Mouse (Mus musculus): ENCODE measurements around the gene Gm17087.

The Gm17087 gene

DNA sequence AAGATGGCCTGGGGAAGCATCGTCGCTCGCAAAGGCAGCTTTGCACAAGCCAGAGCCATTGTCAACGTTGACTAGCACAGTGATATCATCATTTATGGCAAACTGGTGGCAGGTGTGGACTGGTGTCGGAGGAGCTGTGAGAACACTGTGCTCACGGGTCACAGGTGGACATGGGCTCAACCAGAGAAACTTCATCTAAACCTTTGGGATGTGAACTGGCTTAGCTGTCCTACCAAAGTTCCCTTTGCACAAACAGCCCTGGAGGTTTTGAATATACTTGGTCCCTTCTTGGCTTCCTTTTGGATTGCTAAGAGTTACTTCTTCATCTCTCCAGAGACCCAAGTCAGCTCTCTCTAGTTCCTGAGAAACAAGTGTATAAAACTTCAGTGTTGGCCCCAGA is at the start of gene Gm17087:
TSS of gene Gm17087 (minus strand) at position 101 of the 400 bp plus-strand sequence.
- DNase-seq (ENCODE audit: low read depth, low spot score), result no peak

DNA sequence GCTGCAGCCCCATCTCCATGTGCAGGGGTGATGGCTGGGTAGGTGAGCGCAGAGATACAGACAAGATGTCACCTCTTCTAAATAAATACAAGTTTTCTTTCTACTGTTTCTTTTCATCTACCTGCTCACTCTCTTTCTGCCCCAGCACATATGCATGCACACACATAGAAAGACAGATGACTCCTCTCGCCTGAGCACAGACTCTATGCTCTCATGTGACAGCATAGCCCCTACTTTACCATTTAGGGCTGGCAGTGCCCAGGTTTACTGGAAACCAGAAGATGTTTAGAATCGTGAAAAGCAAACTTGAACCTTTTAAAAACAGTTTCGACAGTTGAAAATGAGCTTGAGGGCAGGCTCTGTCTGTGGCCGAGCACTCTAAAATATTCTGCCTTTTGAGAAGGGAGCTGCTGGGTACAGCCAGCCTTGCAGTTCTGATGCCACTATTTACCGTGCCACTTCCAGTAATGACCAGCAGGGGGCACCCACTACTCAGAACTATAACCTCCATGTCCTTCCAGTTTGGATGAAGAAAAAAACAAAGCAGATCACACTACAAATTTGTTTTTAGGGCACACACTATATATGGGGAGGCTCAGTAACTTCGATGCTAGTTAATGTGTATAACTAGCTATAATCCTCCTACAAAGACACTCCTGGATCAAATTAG is 47.3 kb upstream of the Gm17087 start:
- peak; percentile 30 for DNase-seq (ENCODE audit: low read depth, low spot score)

DNA sequence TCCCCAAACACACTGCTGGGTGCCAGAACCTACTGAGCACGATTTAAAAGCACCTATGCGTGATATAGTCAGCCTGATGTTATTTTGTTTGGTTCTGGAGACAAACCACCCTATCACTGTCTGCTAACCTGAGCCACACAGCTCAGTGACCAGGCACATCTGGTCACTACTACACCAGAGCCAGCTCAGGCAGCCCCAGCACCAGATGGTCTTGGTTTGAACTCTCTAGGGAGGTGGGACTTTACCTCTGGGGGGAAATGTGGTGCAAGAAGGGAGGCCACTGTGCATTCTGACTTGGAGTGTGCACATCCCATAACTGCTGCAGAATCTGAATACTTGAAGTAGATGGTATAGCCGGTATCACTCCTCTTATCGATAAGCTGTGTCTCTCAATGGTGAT is 45.2 kb upstream of the Gm17087 start:
- no peak for DNase-seq (ENCODE audit: low read depth, low spot score)

DNA sequence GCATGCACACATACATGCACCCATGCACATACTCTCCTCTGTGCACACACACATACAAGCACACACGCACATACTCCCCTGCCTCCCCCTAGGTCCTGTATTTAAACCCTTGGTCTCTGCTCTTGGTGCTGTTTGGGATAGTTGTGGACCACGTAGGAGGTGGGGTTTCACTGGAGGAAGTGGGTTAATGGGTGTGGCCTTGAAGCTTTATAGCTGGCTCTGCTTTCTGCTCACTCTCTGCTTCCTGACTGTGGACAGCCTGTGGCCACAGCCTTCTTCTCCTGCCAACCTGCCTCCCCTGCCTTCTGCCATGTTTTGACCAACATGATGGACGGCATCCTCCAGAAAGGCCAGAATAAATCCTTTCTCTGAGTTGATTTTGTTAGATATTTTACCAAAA is 39.9 kb upstream of the Gm17087 start:
- DNase-seq (ENCODE audit: low read depth, low spot score), result no peak

DNA sequence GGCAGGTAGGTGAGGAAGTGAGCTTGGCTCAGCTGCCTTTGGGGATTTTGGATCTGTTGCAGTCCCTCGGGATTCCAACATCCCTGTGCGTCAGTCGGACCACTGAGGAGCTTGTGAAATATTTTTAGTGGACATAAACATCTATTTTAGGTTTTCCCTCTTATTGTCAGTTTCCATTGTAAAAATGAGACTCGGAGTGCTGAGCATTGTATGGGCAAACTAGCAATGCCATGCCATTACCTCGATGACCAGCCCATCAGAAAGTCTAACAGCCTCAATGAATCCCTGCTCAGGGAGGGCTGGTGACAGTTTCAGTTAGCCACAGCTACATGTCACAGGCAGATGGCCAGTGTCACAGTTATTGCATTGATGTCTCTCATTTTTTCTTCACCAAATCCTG is 39.2 kb upstream of the Gm17087 start:
- DNase-seq (ENCODE audit: low read depth, low spot score), result no peak

DNA sequence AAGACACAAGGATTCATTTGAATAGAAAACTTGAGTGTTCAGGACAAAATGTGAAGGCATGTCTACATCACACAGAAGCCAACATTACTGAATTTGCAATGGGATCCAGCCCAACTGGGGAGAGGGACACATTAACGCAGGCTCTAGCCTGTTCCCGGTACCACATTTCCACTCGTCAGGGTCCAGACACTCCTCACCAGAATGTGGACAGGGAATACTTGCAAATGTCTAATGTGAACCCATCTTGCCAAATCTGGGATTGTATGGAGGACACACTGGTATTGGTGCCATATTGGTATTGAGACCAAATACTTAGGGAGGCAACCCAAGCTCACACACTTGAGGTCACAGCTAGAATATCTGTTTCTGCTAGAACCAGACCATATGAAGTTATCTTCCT is 36.2 kb upstream of the Gm17087 start:
- no peak for DNase-seq (ENCODE audit: low read depth, low spot score)

DNA sequence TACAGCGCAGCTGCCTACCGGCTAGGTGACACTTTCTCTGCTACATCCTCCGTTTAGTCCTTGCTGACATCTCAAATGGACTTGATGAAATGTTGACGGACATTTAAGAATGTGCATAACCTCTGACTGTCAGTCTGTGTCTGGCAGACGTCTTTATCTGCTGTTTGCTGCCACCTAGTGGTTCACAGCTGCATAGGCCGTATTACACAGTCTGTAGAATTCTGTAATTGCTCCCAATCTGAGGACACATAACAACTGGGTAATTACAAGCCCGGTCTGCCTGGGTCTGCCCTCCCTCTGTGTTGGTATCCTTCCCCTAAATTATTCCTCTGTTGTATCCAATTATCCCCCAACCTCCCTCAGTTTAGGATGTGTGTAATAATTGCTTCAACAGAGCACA is 31.0 kb upstream of the Gm17087 start:
- peak; percentile 16 for DNase-seq (ENCODE audit: low read depth, low spot score)

DNA sequence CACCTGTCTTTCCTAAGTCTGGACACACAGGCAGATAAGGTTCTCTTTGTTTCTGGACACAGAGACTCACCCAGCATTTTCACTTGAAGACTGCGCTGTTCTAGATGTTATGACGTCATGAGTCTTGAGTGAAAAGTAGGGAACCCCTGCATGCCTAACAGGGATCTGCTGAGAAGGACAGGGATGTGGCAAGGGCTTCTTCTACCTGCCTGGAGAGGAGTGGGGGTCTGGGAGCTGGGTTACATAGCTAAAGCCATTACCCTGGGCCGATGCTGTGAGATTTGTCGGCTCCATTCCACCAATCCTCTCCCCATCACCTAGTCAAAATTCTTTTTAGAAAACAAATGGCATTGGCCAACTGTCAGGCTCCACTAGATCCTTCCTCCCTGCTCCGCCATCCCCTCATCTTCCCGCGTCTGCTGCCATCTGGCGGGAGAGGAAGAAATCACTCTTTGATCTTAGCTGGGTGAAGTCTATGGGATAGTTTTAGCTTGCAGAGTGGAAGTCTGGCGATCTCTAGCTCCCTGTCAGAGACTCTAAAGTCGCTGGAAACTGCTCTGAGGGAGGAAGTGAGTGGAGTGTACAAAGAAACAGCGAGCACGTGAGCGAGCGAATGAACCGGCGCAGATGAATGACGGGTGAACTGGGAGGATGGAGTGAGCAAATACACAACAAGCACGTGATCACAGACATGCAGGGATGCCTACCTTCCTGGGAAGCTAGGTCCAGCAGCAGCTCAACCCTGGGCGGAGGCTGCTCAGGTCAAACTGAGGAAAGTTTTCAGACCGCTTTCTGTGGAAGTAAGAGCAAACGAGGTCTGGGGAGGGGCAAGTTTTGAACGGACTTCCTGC is 25.9 kb upstream of the Gm17087 start:
- no peak for DNase-seq (ENCODE audit: low read depth, low spot score)

DNA sequence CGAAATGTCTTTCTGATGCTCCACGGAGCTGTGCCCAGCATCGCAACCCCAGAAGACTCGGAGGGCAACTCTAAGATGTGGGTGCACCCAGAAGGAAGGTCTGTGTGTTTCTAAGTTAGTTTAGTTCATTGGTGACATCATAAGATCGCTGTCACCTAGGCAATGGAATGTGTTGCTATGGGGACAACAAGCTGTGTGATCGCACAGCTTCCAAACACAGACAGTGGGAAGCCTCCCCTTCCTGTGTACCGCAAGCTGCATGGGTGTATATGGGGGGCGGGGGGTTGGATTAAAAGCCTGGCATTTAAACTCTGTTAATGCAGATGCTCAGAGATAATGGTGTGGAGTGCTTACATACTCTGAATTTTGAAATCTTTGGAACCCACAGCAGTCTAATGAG is 14.8 kb upstream of the Gm17087 start:
- no peak for DNase-seq (ENCODE audit: low read depth, low spot score)

DNA sequence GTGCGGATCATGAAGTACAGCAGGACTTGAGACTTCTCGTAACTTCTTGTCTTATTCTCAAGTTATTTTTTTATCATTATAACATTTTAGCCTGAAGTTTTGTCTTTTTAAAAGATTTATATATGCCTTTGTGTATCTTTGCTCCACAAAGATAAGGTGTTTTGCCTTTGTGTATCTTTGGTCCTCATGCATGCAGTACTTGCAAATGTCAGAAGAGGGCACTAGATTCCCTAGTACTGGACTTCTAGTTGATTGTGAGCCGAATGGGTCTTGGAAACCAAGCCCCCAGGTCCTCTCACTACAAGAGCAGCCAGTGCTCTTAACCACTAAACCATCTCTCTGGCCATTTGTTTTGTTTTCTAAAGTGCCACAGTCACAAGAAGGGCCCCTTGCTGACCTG is 13.6 kb upstream of the Gm17087 start:
- DNase-seq (ENCODE audit: low read depth, low spot score), result no peak

DNA sequence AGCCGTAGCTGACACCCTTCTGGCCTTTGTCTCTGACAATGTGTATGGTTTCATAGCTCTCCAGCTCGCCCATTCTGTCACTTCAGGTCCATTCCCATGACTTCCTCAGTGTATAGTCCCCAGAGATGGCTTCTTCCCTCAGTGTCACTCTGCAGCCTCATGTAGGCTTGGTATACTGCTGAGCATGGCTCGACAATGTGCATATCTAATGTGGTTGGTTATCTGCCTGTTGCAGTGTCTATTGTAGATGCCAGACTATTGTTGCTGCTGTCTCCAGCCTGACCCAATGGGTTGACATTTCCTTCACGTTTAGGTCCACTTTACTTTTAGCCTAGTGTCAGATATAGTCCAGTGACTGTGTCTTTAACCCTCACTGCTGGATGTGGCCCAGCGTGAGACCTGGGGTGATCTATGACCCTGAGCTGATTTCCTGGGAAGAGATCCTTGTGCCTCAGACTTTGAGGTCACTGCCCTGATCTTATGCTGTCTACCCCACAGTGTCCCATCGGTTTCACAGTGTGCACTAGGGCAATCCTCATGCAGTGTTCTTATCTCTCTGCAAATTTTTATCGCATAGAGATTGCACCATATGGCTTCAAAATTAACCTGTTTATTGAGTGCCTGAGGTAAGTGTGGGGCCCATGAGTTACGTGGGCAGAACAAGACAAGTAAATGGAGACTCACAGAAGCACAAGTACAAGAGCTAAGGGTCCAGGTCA is 7.0 kb upstream of the Gm17087 start:
- DNase-seq (ENCODE audit: low read depth, low spot score), result no peak

DNA sequence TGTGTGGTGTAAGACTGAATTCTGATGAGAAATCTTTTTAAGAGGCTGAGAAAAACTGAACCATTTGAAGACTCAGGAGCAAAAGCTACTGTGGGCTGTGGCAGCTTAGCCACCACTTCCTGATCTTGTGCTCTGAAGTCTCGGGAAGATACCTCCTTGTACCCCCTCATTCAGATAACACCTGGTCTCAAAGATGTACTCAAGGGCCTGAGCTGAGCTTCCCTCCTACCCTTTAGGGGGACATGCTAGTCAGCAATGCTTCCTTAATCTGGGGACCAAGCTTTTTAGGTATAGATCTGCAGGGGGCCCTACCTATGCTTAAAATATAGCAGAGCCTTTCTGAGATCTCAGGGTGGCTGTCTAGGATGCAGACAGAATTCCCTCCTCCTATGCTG is 3.9 kb downstream of the Gm17087 start:
- DNase-seq (ENCODE audit: low read depth, low spot score), result no peak

DNA sequence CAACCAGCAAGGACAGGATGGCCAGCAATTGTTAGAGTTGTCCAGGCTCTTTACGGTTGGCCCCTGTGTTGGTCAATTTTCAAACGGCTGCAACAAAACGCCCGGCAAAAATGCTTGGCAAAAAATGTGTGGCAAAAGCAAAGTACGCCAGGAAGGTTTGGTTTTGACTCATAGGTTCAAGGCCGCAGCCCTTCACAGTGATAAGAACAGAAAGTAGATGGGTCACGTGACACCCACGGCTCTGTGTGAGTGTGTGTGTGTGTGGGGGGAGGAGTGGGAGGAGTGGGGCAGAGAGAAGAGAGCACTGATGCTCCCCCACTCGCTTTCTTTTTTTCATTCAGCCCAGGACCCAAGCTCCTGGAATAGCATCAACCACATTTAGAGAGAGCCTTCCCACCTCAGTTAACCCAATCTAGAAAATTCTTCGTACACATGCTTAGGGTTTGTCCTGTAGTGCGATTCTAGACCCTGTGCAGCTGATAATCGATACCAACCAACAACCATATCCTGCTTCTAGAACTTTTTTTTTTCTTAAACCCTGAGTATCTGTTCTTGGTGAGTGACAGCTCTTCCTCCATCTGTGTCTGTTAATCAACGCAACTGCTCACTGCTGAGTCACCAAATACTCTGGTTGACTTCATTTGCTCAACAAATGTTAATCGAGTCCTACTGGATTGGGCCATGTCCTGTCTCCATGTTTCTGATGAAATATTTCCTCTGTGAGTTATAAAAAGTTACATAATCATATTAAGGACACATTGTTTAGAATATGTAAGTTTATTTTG is 4.5 kb downstream of the Gm17087 start:
- no peak for DNase-seq (ENCODE audit: low read depth, low spot score)

DNA sequence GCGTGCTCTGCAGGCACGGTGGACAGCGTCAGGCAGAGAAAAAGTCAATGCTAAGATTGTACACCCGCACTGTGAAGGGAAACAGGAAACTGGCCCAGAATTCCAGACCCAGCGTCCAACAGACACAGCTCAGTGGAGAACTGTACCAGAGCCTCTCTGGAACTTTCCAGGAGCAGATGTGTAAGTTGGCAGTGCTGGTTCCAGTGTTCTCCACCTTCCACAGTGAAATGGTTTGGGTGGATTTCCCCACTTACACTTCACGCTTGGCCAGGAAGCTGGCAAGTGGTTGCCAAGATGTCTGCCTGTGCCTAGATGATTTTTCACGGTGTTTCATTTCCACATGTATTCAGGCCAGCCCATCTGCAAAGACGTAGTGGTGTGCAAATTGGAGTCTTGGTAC is 8.8 kb downstream of the Gm17087 start:
- DNase-seq (ENCODE audit: low read depth, low spot score), result no peak

DNA sequence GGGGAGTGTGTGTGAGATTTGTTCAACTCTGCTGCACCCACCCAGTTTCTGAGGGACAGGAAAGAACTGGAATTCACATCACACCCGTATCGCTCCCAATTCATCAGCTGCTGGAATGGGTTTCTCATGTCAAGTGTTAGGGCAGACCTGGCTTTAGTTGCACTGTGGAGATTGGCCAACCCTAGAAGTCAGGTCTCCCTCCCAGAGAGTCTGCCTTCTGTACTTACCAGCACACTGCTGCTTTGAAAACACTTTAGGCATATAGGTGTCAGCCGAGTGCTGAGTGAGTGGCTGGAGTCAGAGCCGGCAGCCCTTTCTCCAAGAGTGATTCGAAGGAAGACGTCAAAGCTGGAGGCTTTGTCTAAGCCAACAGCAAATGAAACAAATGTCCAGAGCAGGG is 10.5 kb downstream of the Gm17087 start:
- DNase-seq (ENCODE audit: low read depth, low spot score), result no peak

DNA sequence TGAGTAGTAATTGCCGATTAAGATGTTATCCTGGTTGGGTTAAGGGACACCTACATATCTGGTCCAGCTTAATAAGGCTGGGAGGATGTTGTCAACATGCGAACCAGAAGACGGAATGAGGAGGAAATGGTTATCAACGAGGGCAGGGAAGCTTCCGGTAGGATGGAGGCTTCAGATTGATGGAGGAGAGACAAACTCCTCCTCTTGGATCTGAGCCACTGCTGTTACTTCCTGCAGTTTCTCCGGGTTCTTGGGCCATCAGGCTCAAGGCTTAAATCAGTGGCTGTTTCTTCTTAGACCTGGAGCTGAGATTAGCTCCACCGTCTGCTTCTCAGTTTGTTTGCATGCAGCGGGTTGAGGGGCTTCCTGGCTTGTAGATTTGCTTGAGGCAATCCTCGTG is 11.0 kb downstream of the Gm17087 start:
- DNase-seq (ENCODE audit: low read depth, low spot score), result no peak

DNA sequence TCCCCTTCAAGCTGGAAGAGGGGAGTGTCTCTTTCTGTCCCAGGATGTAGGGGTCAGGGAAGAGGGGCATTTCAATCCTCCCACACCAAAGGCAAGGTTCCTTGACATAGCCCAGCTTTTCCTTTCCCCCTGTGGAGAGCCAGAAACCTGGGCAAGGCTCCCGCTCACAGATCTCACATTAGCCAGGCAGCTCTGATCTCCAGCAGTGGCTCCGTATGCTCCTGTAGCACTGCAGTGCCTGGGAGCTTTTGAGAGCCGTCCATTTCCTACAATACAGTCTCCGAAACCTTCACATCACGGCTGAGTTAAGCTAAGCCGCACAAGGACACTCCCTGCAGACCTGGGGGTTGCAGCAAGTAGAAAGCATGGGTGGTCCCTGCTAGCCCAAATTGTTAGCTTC is 12.5 kb downstream of the Gm17087 start:
- DNase-seq (ENCODE audit: low read depth, low spot score), result no peak

DNA sequence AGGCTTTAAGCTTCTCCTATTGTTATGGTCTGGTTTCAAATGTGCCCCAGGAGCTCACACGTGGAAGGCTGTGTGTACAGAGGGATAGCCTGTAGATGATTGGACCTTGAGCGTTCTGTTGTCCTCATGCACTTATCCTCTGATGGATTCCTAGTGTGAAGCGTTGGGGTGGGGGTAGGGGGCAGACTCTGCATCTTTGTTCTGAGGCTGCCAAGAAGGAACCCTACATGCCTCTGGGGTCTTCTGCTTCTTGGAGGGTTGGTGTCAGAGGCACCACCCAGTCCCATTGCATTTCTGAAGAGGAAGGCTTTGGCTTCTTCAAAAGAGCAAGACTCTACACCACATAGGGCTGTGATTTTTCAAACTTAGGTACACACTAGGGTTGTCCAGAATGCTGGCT is 13.1 kb downstream of the Gm17087 start:
- no peak for DNase-seq (ENCODE audit: low read depth, low spot score)

DNA sequence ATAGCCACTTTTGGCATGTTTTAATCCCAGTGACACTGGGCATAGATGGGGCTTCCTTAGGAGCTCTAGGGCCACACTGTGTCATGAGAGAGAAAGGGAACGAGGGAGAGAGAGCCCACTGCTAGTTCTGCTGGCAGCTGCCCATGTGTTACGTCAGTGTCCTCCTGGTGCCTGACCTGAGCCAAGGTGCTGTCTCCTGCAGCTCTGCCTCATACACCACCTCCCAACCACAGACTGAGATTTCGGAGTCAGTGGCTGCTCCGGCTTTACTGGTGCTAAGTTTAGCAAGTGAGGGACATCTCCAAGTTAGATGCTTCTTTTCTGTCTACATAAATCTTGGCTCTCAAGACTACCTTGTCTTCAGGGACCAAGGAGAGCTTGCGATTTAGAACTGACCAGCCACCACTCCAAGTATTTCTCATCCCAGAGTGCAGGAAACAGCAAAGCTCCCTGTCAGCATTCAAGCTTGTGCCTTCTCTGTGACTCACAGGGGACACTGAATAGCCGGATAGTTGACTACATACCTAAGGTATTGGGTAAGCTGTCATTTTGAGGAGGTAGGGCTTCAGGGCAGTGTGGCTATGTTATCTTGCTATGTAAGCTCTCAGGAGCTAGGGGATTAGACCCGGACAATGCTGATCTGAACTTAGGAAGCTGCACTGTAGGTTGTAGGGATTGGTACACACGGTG is 14.3 kb downstream of the Gm17087 start:
- DNase-seq (ENCODE audit: low read depth, low spot score), result no peak

DNA sequence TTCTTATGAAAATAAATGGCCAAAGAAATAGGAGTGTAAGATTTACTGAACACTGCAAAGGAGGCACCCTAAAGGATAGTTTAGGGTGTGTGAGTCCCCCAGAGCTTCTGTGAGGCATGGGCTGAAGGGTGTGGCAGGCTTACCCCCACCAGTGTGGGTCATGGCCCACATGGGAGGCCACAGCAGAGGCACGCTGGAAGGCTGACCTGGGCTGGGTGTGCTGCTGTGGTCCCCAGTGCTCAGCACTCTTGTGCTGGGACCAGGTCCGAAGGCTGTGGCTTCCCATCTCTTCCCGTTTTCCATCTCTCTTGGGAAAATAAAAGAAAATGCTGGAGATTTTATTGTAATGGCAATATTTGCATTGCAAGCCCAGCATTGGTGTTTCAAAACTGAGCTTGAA is 15.1 kb downstream of the Gm17087 start:
- DNase-seq (ENCODE audit: low read depth, low spot score), result no peak

DNA sequence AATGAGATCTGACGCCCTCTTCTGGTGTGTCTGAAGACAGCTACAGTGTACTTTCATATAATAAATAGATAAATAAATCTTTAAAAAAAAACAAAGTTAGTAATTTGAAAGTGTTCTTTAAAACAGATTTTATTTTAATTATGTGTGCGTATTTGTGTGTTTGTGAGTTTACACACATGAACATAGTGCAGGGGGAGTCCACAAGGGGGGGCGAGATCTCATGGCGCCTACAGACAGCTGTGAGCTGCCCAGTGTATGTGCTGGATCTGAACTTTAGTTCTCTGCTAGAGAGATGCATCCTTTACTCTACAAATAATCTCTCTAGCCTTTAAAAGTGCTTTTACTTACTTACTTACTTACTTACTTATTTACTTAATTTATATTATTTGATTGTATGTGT is 18.0 kb downstream of the Gm17087 start:
- DNase-seq (ENCODE audit: low read depth, low spot score), result no peak
